Mouse (Mus musculus): ENCODE data around the gene C77080. TPM values are rescaled to one million over a fixed set of nuclear protein-coding genes. Genes with fewer than 3 reads are reported as not detected.

C77080 gene
- polyA plus RNA-seq (2015; fragmentation: Nextera tagmentation; extraction: Ambion mirVana), result 9.6 and 11.6 TPM in 2 replicates

GRCm38 (mm10) chr4:129261196-129261595 lies at the start of gene C77080:
Gene C77080 (minus strand): TSS chr4:129261404.
- H3K4me3 ChIP-seq, result no peak within 1 kb of the TSS
- H3K9ac ChIP-seq, result no peak within 1 kb of the TSS
- no peak within 1 kb of the TSS for H3K27ac ChIP-seq
- H3K4me2 ChIP-seq, result no peak within 1 kb of the TSS
- 24% methylated on average over 2 of the region's 4 CpGs for WGBS
- no peaks in the 10 kb centered on the region for H3K27me3 ChIP-seq
- no peak for ATAC-seq (ENCODE audit: insufficient number of reproducible peaks, low FRiP score, low TSS enrichment, low read depth)
- H3K4me1 ChIP-seq, result peaks cover 22% of the 10 kb centered on the region
- H3K36me3 ChIP-seq, result no peaks in the 10 kb centered on the region
- no peaks in the 10 kb centered on the region for H3K9me3 ChIP-seq

- Histone ChIP-seq H3K4me1 (no peaks in the 10 kb centered on the region), H3K4me2 (no peak overlapping the region), H3K27me3 (no peaks in the 10 kb centered on the region), H3K36me3 (peaks cover 66% of the 10 kb centered on the region), H3K4me3 (no peak overlapping the region), H3K27ac (no peak overlapping the region), H3K9me3 (no peaks in the 10 kb centered on the region), H3K9ac (no peak overlapping the region)
- ATAC-seq (ENCODE audit: insufficient number of reproducible peaks, low FRiP score, low TSS enrichment, low read depth), result no peak
- 90% methylated on average over 1 of the region's 1 CpGs for WGBS
Observed at GRCm38 (mm10) chr4:129307936-129308335, 46.7 kb upstream of the C77080 start.

- Histone ChIP-seq H3K9ac (no peak overlapping the region), H3K27ac (no peak overlapping the region), H3K4me3 (no peak overlapping the region), H3K9me3 (no peaks in the 10 kb centered on the region), H3K27me3 (no peaks in the 10 kb centered on the region), H3K36me3 (peaks cover 38% of the 10 kb centered on the region), H3K4me1 (no peaks in the 10 kb centered on the region), H3K4me2 (no peak overlapping the region)
- WGBS, result 57% methylated on average over 1 of the region's 1 CpGs
- ATAC-seq (ENCODE audit: insufficient number of reproducible peaks, low FRiP score, low TSS enrichment, low read depth), result no peak
Observed at GRCm38 (mm10) chr4:129304306-129304705, 43.1 kb upstream of the C77080 start.

- H3K27me3 ChIP-seq, result no peaks in the 10 kb centered on the region
- no peak overlapping the region for H3K4me2 ChIP-seq
- peaks cover 33% of the 10 kb centered on the region for H3K36me3 ChIP-seq
- no peak overlapping the region for H3K27ac ChIP-seq
- H3K4me1 ChIP-seq, result no peaks in the 10 kb centered on the region
- 86% methylated on average over 9 of the region's 9 CpGs for WGBS
- H3K9ac ChIP-seq, result no peak overlapping the region
- no peaks in the 10 kb centered on the region for H3K9me3 ChIP-seq
- no peak overlapping the region for H3K4me3 ChIP-seq
- ATAC-seq (ENCODE audit: insufficient number of reproducible peaks, low FRiP score, low TSS enrichment, low read depth), result no peak
Observed at GRCm38 (mm10) chr4:129303816-129304215, 42.6 kb upstream of the C77080 start.

GRCm38 (mm10) chr4:129303401-129303800 lies 42.2 kb upstream of the C77080 start:
- ATAC-seq (ENCODE audit: insufficient number of reproducible peaks, low FRiP score, low TSS enrichment, low read depth), result no peak

GRCm38 (mm10) chr4:129299121-129299520 lies 37.9 kb upstream of the C77080 start:
- no peak overlapping the region for H3K4me3 ChIP-seq
- WGBS, result 47% methylated on average over 10 of the region's 10 CpGs
- no peaks in the 10 kb centered on the region for H3K4me1 ChIP-seq
- H3K27me3 ChIP-seq, result no peaks in the 10 kb centered on the region
- no peaks in the 10 kb centered on the region for H3K9me3 ChIP-seq
- no peak for ATAC-seq (ENCODE audit: insufficient number of reproducible peaks, low FRiP score, low TSS enrichment, low read depth)
- H3K36me3 ChIP-seq, result no peaks in the 10 kb centered on the region
- H3K27ac ChIP-seq, result no peak overlapping the region; the same call in 1 of the 2 replicates
- H3K9ac ChIP-seq, result no peak overlapping the region
- no peak overlapping the region for H3K4me2 ChIP-seq

More at GRCm38 (mm10) chr4:129303401-129303800, 42.2 kb upstream of the C77080 start:
- WGBS, result 66% methylated on average over 5 of the region's 5 CpGs
- Histone ChIP-seq H3K27me3 (no peaks in the 10 kb centered on the region), H3K9me3 (no peaks in the 10 kb centered on the region), H3K27ac (no peak overlapping the region), H3K9ac (no peak overlapping the region), H3K4me1 (no peaks in the 10 kb centered on the region), H3K36me3 (peaks cover 29% of the 10 kb centered on the region), H3K4me2 (no peak overlapping the region), H3K4me3 (no peak overlapping the region)

- Histone ChIP-seq H3K4me1 (peaks cover 8% of the 10 kb centered on the region; the same call in 1 of the 2 replicates), H3K9ac (no peak overlapping the region), H3K27me3 (no peaks in the 10 kb centered on the region), H3K27ac (no peak overlapping the region), H3K4me3 (no peak overlapping the region), H3K36me3 (no peaks in the 10 kb centered on the region), H3K4me2 (no peak overlapping the region), H3K9me3 (no peaks in the 10 kb centered on the region)
- WGBS, result 73% methylated on average over 4 of the region's 4 CpGs
- no peak for ATAC-seq (ENCODE audit: insufficient number of reproducible peaks, low FRiP score, low TSS enrichment, low read depth)
Observed at GRCm38 (mm10) chr4:129297724-129298123, 36.5 kb upstream of the C77080 start.

- Histone ChIP-seq H3K27ac (no peak overlapping the region), H3K9me3 (no peaks in the 10 kb centered on the region), H3K9ac (no peak overlapping the region), H3K27me3 (no peaks in the 10 kb centered on the region), H3K4me3 (no peak overlapping the region), H3K36me3 (no peaks in the 10 kb centered on the region), H3K4me1 (peaks cover 8% of the 10 kb centered on the region; the same call in 1 of the 2 replicates), H3K4me2 (no peak overlapping the region)
- WGBS, result 86% methylated on average over 7 of the region's 7 CpGs
- ATAC-seq (ENCODE audit: insufficient number of reproducible peaks, low FRiP score, low TSS enrichment, low read depth), result no peak
Observed at GRCm38 (mm10) chr4:129296066-129296465, 34.9 kb upstream of the C77080 start.

- no peaks in the 10 kb centered on the region for H3K27me3 ChIP-seq
- no peak for ATAC-seq (ENCODE audit: insufficient number of reproducible peaks, low FRiP score, low TSS enrichment, low read depth)
- no peaks in the 10 kb centered on the region for H3K9me3 ChIP-seq
- no peak overlapping the region for H3K4me2 ChIP-seq
- H3K4me1 ChIP-seq, result peaks cover 8% of the 10 kb centered on the region; the same call in 1 of the 2 replicates
- H3K27ac ChIP-seq, result no peak overlapping the region
- 74% methylated on average over 2 of the region's 2 CpGs for WGBS
- no peak overlapping the region for H3K4me3 ChIP-seq
- H3K36me3 ChIP-seq, result no peaks in the 10 kb centered on the region
- no peak overlapping the region for H3K9ac ChIP-seq
Observed at GRCm38 (mm10) chr4:129295188-129295587, 34.0 kb upstream of the C77080 start.

GRCm38 (mm10) chr4:129293702-129294101 lies 32.5 kb upstream of the C77080 start:
- ATAC-seq (ENCODE audit: insufficient number of reproducible peaks, low FRiP score, low TSS enrichment, low read depth), result no peak
- H3K27ac ChIP-seq, result no peak overlapping the region; the same call in 1 of the 2 replicates
- H3K9me3 ChIP-seq, result no peaks in the 10 kb centered on the region
- no peak overlapping the region for H3K9ac ChIP-seq
- H3K4me1 ChIP-seq, result peaks cover 8% of the 10 kb centered on the region; the same call in 1 of the 2 replicates
- no peak overlapping the region for H3K4me3 ChIP-seq
- no peaks in the 10 kb centered on the region for H3K27me3 ChIP-seq
- H3K4me2 ChIP-seq, result peak overlapping the region; percentile 12; the same call in 1 of the 2 replicates
- WGBS, result 34% methylated on average over 16 of the region's 16 CpGs
- H3K36me3 ChIP-seq, result no peaks in the 10 kb centered on the region

GRCm38 (mm10) chr4:129292831-129293230 lies 31.6 kb upstream of the C77080 start:
- Histone ChIP-seq H3K27ac (no peak overlapping the region), H3K4me2 (no peak overlapping the region), H3K4me3 (no peak overlapping the region), H3K9ac (no peak overlapping the region), H3K4me1 (peaks cover 11% of the 10 kb centered on the region), H3K9me3 (no peaks in the 10 kb centered on the region), H3K27me3 (peaks cover 3% of the 10 kb centered on the region; the same call in 1 of the 2 replicates), H3K36me3 (no peaks in the 10 kb centered on the region)
- ATAC-seq (ENCODE audit: insufficient number of reproducible peaks, low FRiP score, low TSS enrichment, low read depth), result no peak
- 63% methylated on average over 7 of the region's 7 CpGs for WGBS

GRCm38 (mm10) chr4:129289671-129290070 lies 28.5 kb upstream of the C77080 start:
- Histone ChIP-seq H3K27me3 (peaks cover 14% of the 10 kb centered on the region), H3K4me1 (peaks cover 27% of the 10 kb centered on the region), H3K36me3 (no peaks in the 10 kb centered on the region), H3K9ac (no peak overlapping the region), H3K4me2 (no peak overlapping the region), H3K9me3 (no peaks in the 10 kb centered on the region), H3K27ac (no peak overlapping the region), H3K4me3 (no peak overlapping the region)
- 83% methylated on average over 8 of the region's 8 CpGs for WGBS
- ATAC-seq (ENCODE audit: insufficient number of reproducible peaks, low FRiP score, low TSS enrichment, low read depth), result no peak

- H3K9me3 ChIP-seq, result no peaks in the 10 kb centered on the region
- no peak for ATAC-seq (ENCODE audit: insufficient number of reproducible peaks, low FRiP score, low TSS enrichment, low read depth)
- no peaks in the 10 kb centered on the region for H3K36me3 ChIP-seq
- no peak overlapping the region for H3K9ac ChIP-seq
- 29% methylated on average over 3 of the region's 3 CpGs for WGBS
- peaks cover 14% of the 10 kb centered on the region for H3K27me3 ChIP-seq
- peak overlapping the region; percentile 58 for H3K4me3 ChIP-seq
- peaks cover 19% of the 10 kb centered on the region for H3K4me1 ChIP-seq
- peak overlapping the region; percentile 80 for H3K27ac ChIP-seq
- H3K4me2 ChIP-seq, result peak overlapping the region; percentile 96
Observed at GRCm38 (mm10) chr4:129288067-129288466, 26.9 kb upstream of the C77080 start.
